Mouse (Mus musculus) liver, postnatal 0 days (tissue): ENCODE results near the gene Svep1. TPM values are rescaled to one million over a fixed set of nuclear protein-coding genes. Genes with fewer than 3 reads are reported as not detected.

Experiments
- ATAC-seq: fragments of 200-750 bp; cut with Nextera tagmentation; 2 replicates; pipeline ENCODE4 v1.8.0; 2017; ENCODE audit warnings: mild to moderate bottlenecking, moderate library complexity
- DNase-seq: peaks from one replicate; pipeline ENCODE4 v3.0.0-alpha.2; 2016
- H3K27ac ChIP-seq: fragments of 300-500 bp; sonication (generic); 2 replicates; pipeline ENCODE4 v1.5.1; 2014; ENCODE audit warnings: antibody characterized with exemption, moderate library complexity, mild to moderate bottlenecking, low read depth
- H3K27me3 ChIP-seq: fragments of 300-500 bp; sonication (generic); 2 replicates; pipeline ENCODE4 v1.6.1; 2014; ENCODE audit warnings: low read length, control low read depth, mixed read lengths; ENCODE audit not compliant: insufficient read depth
- H3K36me3 ChIP-seq: fragments of 300-500 bp; sonication (generic); replicated peaks from 2 replicates; pipeline ENCODE4 v1.6.1; 2014; ENCODE audit warnings: mild to moderate bottlenecking, control low read depth, low read length, moderate library complexity, mixed read lengths; ENCODE audit not compliant: insufficient read depth
- H3K4me1 ChIP-seq: fragments of 300-500 bp; sonication (generic); 2 replicates; pipeline ENCODE4 v1.6.1; 2014; ENCODE audit warnings: antibody characterized with exemption, mild to moderate bottlenecking, control low read depth; ENCODE audit not compliant: insufficient read depth
- H3K4me2 ChIP-seq: fragments of 300-500 bp; sonication (generic); 2 replicates; pipeline ENCODE4 v1.6.1; 2014; ENCODE audit warnings: low read depth, mild to moderate bottlenecking, low read length, moderate library complexity, mixed read lengths
- H3K4me3 ChIP-seq: fragments of 300-500 bp; sonication (generic); 2 replicates; pipeline ENCODE4 v1.5.1; 2014; ENCODE audit warnings: low read depth, low read length
- H3K9ac ChIP-seq: fragments of 300-500 bp; sonication (generic); replicated peaks from 2 replicates; pipeline ENCODE4 v1.6.1; 2014; ENCODE audit warnings: mild to moderate bottlenecking, moderate library complexity
- H3K9me3 ChIP-seq: fragments of 300-500 bp; sonication (generic); 2 replicates; pipeline ENCODE4 v1.6.1; 2016; ENCODE audit warnings: mild to moderate bottlenecking, control low read depth, low read length, mixed read lengths
- CTCF ChIP-seq: sonication (generic); IDR thresholded peaks from 2 replicates; pipeline ENCODE4 v1.5.1; 2016; ENCODE audit warnings: antibody characterized with exemption, low read depth
- EP300 ChIP-seq: IDR thresholded peaks from 2 replicates; pipeline ENCODE4 v1.6.1; 2016; ENCODE audit warnings: antibody characterized with exemption, low read depth, mild to moderate bottlenecking
- WGBS: fragments of 180-500 bp; shearing (Covaris S2); extraction: QIAGEN DNeasy Blood & Tissue Kit; methylation state at CpG from one replicate; pipeline ENCODE4 v1.1.7; 2014; ENCODE audit not compliant: insufficient replicate concordance; 5-methylcytosine and 5-hydroxymethylcytosine counted together
- polyA plus RNA-seq: library from polyadenylated mRNA; unstranded; fragments of >200 nt; fragmentation: Nextera tagmentation; extraction: Ambion mirVana; gene quantifications from 2 replicates; pipeline ENCODE4 v1.2.1, GENCODE M21; 2015

The Svep1 gene
- polyA plus RNA-seq, 1 experiment from 2014 or later: 0.12 TPM

DNA sequence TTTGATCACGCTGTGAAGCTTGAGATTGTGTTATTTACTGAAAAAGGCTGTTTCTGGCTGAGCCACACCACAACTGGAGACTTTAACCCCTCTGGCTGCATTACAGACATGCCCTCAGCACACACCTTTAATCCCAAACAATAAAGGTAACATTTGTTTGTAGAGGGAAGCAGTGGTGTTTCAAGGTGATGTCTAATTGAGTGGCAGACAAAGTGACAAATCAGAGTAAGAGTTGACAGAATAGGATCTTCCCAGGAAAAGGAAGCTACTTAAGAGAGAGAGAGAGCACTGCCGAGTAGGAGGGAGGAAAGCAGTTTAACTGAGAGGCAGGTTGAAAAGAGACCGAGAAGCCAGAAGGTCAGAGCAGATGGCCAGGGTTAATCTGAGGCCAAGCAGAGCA, 203.2 kb downstream of the Svep1 start:
- ATAC-seq: no peak
- Histone ChIP-seq H3K4me1 (no peaks in the 10 kb centered on the region), H3K27me3 (no peaks in the 10 kb centered on the region), H3K27ac (no peak overlapping the region), H3K4me2 (no peak overlapping the region), H3K9ac (no peak overlapping the region), H3K9me3 (no peaks in the 10 kb centered on the region), H3K4me3 (no peak overlapping the region), H3K36me3 (no peaks in the 10 kb centered on the region)
- DNase-seq: no peak
- TF ChIP-seq EP300: no peak
- no peak for TF ChIP-seq CTCF
- 58% methylated on average over 3 of the region's 3 CpGs for WGBS

Other genes with a start within 250 kb of the Svep1 start
- not detected in 2 replicates for gene Txndc8, start 197.7 kb downstream of the Svep1 start, polyA plus RNA-seq
- 0.08 TPM in 2 replicates for gene Musk, start 79.1 kb upstream of the Svep1 start, polyA plus RNA-seq